Mouse (Mus musculus): ENCODE measurements around the gene Tsnaxip1. TPM values are rescaled to one million over a fixed set of nuclear protein-coding genes. Genes with fewer than 3 reads are reported as not detected.
A peak's percentile ranks its signal among the peaks of the same experiment; 100 is the strongest.

The Tsnaxip1 gene
- polyA plus RNA-seq, 1 experiment from 2014 or later = 0.18 TPM

- Histone ChIP-seq H3K27me3 (ENCODE audit: control insufficient read depth, insufficient read depth, low read length) (no peaks in the 10 kb centered on the region), H3K4me1 (ENCODE audit: control insufficient read depth, insufficient read depth, low read length) (peaks cover 31% of the 10 kb centered on the region), H3K27ac (ENCODE audit: low read depth, low read length) (peak within 1 kb of the TSS; percentile 74), H3K4me2 (peak within 1 kb of the TSS; percentile 98), H3K9ac (ENCODE audit: low read length) (peak within 1 kb of the TSS; percentile 61), H3K9me3 (ENCODE audit: control insufficient read depth, low read length) (no peaks in the 10 kb centered on the region), H3K36me3 (ENCODE audit: control insufficient read depth, insufficient read depth, low read length) (no peaks in the 10 kb centered on the region), H3K4me3 (ENCODE audit: low read depth, low read length) (peak within 1 kb of the TSS; percentile 71)
- DNase-seq (ENCODE audit: low spot score, missing footprints) (peak; percentile 100), ATAC-seq (ENCODE audit: low FRiP score) (peak; percentile 91)
- under 1% methylated on average over 43 of the region's 43 CpGs for WGBS
Observed at GRCm38 (mm10) chr8:105854715-105855216, 27.2 kb downstream of the Tsnaxip1 start, which contains the start of gene Thap11. Thap11 (plus strand) TSS chr8:105855132.

GRCm38 (mm10) chr8:105855248-105856167, 28.0 kb downstream of the Tsnaxip1 start:
- Histone ChIP-seq H3K27me3 (ENCODE audit: control insufficient read depth, insufficient read depth, low read length) (no peaks in the 10 kb centered on the region), H3K9ac (ENCODE audit: low read length) (peak overlapping the region; percentile 61), H3K4me1 (ENCODE audit: control insufficient read depth, insufficient read depth, low read length) (peaks cover 32% of the 10 kb centered on the region), H3K4me2 (peak overlapping the region; percentile 98), H3K4me3 (ENCODE audit: low read depth, low read length) (peak overlapping the region; percentile 71), H3K9me3 (ENCODE audit: control insufficient read depth, low read length) (no peaks in the 10 kb centered on the region), H3K27ac (ENCODE audit: low read depth, low read length) (peak overlapping the region; percentile 74), H3K36me3 (ENCODE audit: control insufficient read depth, insufficient read depth, low read length) (no peaks in the 10 kb centered on the region)
- under 1% methylated on average over 69 of the region's 71 CpGs for WGBS
- ATAC-seq (ENCODE audit: low FRiP score) (peak; percentile 20), DNase-seq (ENCODE audit: low spot score, missing footprints) (peak; percentile 93)

GRCm38 (mm10) chr8:105856168-105856835, 28.8 kb downstream of the Tsnaxip1 start:
- ATAC-seq (ENCODE audit: low FRiP score) (no peak), DNase-seq (ENCODE audit: low spot score, missing footprints) (no peak)
- H3K36me3 ChIP-seq (ENCODE audit: control insufficient read depth, insufficient read depth, low read length) = no peaks in the 10 kb centered on the region
- H3K9ac ChIP-seq (ENCODE audit: low read length) = peak overlapping the region; percentile 61
- peak overlapping the region; percentile 71 for H3K4me3 ChIP-seq (ENCODE audit: low read depth, low read length)
- H3K4me1 ChIP-seq (ENCODE audit: control insufficient read depth, insufficient read depth, low read length) = peaks cover 29% of the 10 kb centered on the region
- no peak overlapping the region for H3K27ac ChIP-seq (ENCODE audit: low read depth, low read length)
- peak overlapping the region; percentile 98 for H3K4me2 ChIP-seq
- no peaks in the 10 kb centered on the region for H3K27me3 ChIP-seq (ENCODE audit: control insufficient read depth, insufficient read depth, low read length)
- H3K9me3 ChIP-seq (ENCODE audit: control insufficient read depth, low read length) = no peaks in the 10 kb centered on the region
- WGBS = 26% methylated on average over 15 of the region's 15 CpGs

- Histone ChIP-seq H3K27ac (ENCODE audit: low read depth, low read length) (no peak overlapping the region), H3K9ac (ENCODE audit: low read length) (no peak overlapping the region), H3K4me3 (ENCODE audit: low read depth, low read length) (no peak overlapping the region), H3K36me3 (ENCODE audit: control insufficient read depth, insufficient read depth, low read length) (no peaks in the 10 kb centered on the region), H3K27me3 (ENCODE audit: control insufficient read depth, insufficient read depth, low read length) (no peaks in the 10 kb centered on the region), H3K9me3 (ENCODE audit: control insufficient read depth, low read length) (no peaks in the 10 kb centered on the region), H3K4me2 (no peak overlapping the region), H3K4me1 (ENCODE audit: control insufficient read depth, insufficient read depth, low read length) (peaks cover 43% of the 10 kb centered on the region)
- WGBS = 79% methylated on average over 5 of the region's 5 CpGs
- DNase-seq (ENCODE audit: low spot score, missing footprints) (no peak), ATAC-seq (ENCODE audit: low FRiP score) (no peak)
Observed at GRCm38 (mm10) chr8:105858495-105858894, 31.0 kb downstream of the Tsnaxip1 start.

- peaks cover 45% of the 10 kb centered on the region for H3K4me1 ChIP-seq (ENCODE audit: control insufficient read depth, insufficient read depth, low read length)
- H3K27me3 ChIP-seq (ENCODE audit: control insufficient read depth, insufficient read depth, low read length) = no peaks in the 10 kb centered on the region
- DNase-seq (ENCODE audit: low spot score, missing footprints) = no peak
- H3K9me3 ChIP-seq (ENCODE audit: control insufficient read depth, low read length) = no peaks in the 10 kb centered on the region
- H3K4me2 ChIP-seq = no peak overlapping the region
- 82% methylated on average over 5 of the region's 5 CpGs for WGBS
- no peak overlapping the region for H3K27ac ChIP-seq (ENCODE audit: low read depth, low read length)
- H3K9ac ChIP-seq (ENCODE audit: low read length) = no peak overlapping the region
- ATAC-seq (ENCODE audit: low FRiP score) = no peak
- no peak overlapping the region for H3K4me3 ChIP-seq (ENCODE audit: low read depth, low read length)
- H3K36me3 ChIP-seq (ENCODE audit: control insufficient read depth, insufficient read depth, low read length) = no peaks in the 10 kb centered on the region
Observed at GRCm38 (mm10) chr8:105859314-105859713, 31.8 kb downstream of the Tsnaxip1 start.

- Histone ChIP-seq H3K9me3 (ENCODE audit: control insufficient read depth, low read length) (no peaks in the 10 kb centered on the region), H3K9ac (ENCODE audit: low read length) (peak within 1 kb of the TSS; percentile 93), H3K27me3 (ENCODE audit: control insufficient read depth, insufficient read depth, low read length) (no peaks in the 10 kb centered on the region), H3K4me3 (ENCODE audit: low read depth, low read length) (peak within 1 kb of the TSS; percentile 95), H3K36me3 (ENCODE audit: control insufficient read depth, insufficient read depth, low read length) (no peaks in the 10 kb centered on the region), H3K4me2 (peak within 1 kb of the TSS; percentile 86), H3K4me1 (ENCODE audit: control insufficient read depth, insufficient read depth, low read length) (peaks cover 45% of the 10 kb centered on the region), H3K27ac (ENCODE audit: low read depth, low read length) (peak within 1 kb of the TSS; percentile 66)
- WGBS = under 1% methylated on average over 59 of the region's 59 CpGs
- peak; percentile 98 for DNase-seq (ENCODE audit: low spot score, missing footprints)
- peak; percentile 97 for ATAC-seq (ENCODE audit: low FRiP score)
Observed at GRCm38 (mm10) chr8:105860143-105860981, 32.8 kb downstream of the Tsnaxip1 start, which contains the start of gene Nutf2. Nutf2 (plus strand) TSS chr8:105860580.

- peak overlapping the region; percentile 86 for H3K4me2 ChIP-seq
- WGBS = 6% methylated on average over 1 of the region's 1 CpGs
- H3K9ac ChIP-seq (ENCODE audit: low read length) = peak overlapping the region; percentile 93
- peaks cover 10% of the 10 kb centered on the region for H3K36me3 ChIP-seq (ENCODE audit: control insufficient read depth, insufficient read depth, low read length)
- no peak for ATAC-seq (ENCODE audit: low FRiP score)
- no peak for DNase-seq (ENCODE audit: low spot score, missing footprints)
- no peaks in the 10 kb centered on the region for H3K9me3 ChIP-seq (ENCODE audit: control insufficient read depth, low read length)
- no peak overlapping the region for H3K27ac ChIP-seq (ENCODE audit: low read depth, low read length)
- H3K27me3 ChIP-seq (ENCODE audit: control insufficient read depth, insufficient read depth, low read length) = no peaks in the 10 kb centered on the region
- H3K4me3 ChIP-seq (ENCODE audit: low read depth, low read length) = peak overlapping the region; percentile 95
- H3K4me1 ChIP-seq (ENCODE audit: control insufficient read depth, insufficient read depth, low read length) = peaks cover 33% of the 10 kb centered on the region
Observed at GRCm38 (mm10) chr8:105861951-105862350, 34.4 kb downstream of the Tsnaxip1 start.

- Histone ChIP-seq H3K27ac (ENCODE audit: low read depth, low read length) (no peak overlapping the region), H3K9me3 (ENCODE audit: control insufficient read depth, low read length) (no peaks in the 10 kb centered on the region), H3K9ac (ENCODE audit: low read length) (no peak overlapping the region), H3K4me3 (ENCODE audit: low read depth, low read length) (no peak overlapping the region), H3K27me3 (ENCODE audit: control insufficient read depth, insufficient read depth, low read length) (no peaks in the 10 kb centered on the region), H3K4me1 (ENCODE audit: control insufficient read depth, insufficient read depth, low read length) (peaks cover 13% of the 10 kb centered on the region), H3K4me2 (no peak overlapping the region), H3K36me3 (ENCODE audit: control insufficient read depth, insufficient read depth, low read length) (peaks cover 20% of the 10 kb centered on the region)
- WGBS = 82% methylated on average over 6 of the region's 6 CpGs
- ATAC-seq (ENCODE audit: low FRiP score) = no peak
- DNase-seq (ENCODE audit: low spot score, missing footprints) = no peak
Observed at GRCm38 (mm10) chr8:105866364-105867029, 39.0 kb downstream of the Tsnaxip1 start.
